Mouse (Mus musculus): Measurements from ENCODE around the gene Hils1. TPM values are rescaled to one million over a fixed set of nuclear protein-coding genes. Genes with fewer than 3 reads are reported as not detected.

Hils1 gene
- polyA plus RNA-seq, 1 experiment from 2014 or later = not detected

DNA sequence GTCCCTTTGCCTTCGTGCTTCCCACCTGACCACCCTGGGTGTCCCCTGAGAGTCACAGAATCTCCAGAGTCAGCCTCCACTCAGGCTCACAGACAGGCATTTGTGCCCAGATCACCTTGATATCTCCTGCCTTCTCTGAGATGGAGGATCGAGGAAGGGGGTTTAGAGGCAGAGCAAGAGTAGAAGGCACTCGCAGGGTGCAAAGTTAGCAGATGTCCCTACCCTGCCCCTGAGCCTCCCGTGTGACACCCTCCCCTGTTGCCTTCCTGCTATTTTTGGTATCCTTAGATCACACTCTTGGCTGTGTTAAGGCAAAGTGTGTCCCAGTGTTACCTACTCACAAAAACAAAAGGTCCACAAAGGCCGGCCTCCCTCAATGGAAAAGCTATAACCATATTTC, 8.8 kb downstream of the Hils1 start, which contains the start of gene Sgca:
Gene Sgca, minus strand, starts transcription at position 129 of the 400 bp plus-strand sequence.
- no peak for ATAC-seq (ENCODE audit: insufficient number of reproducible peaks, insufficient read depth, low FRiP score, low TSS enrichment)
- Histone ChIP-seq H3K36me3 (no peaks in the 10 kb centered on the region), H3K27me3 (no peaks in the 10 kb centered on the region), H3K4me2 (replicated peaks) (no peak within 1 kb of the TSS), H3K4me3 (no peak within 1 kb of the TSS), H3K27ac (no peak within 1 kb of the TSS), H3K9me3 (no peaks in the 10 kb centered on the region), H3K4me1 (peaks cover 4% of the 10 kb centered on the region; the same call in 1 of the 2 replicates), H3K9ac (no peak within 1 kb of the TSS)
- 74% methylated on average over 5 of the region's 5 CpGs for WGBS

DNA sequence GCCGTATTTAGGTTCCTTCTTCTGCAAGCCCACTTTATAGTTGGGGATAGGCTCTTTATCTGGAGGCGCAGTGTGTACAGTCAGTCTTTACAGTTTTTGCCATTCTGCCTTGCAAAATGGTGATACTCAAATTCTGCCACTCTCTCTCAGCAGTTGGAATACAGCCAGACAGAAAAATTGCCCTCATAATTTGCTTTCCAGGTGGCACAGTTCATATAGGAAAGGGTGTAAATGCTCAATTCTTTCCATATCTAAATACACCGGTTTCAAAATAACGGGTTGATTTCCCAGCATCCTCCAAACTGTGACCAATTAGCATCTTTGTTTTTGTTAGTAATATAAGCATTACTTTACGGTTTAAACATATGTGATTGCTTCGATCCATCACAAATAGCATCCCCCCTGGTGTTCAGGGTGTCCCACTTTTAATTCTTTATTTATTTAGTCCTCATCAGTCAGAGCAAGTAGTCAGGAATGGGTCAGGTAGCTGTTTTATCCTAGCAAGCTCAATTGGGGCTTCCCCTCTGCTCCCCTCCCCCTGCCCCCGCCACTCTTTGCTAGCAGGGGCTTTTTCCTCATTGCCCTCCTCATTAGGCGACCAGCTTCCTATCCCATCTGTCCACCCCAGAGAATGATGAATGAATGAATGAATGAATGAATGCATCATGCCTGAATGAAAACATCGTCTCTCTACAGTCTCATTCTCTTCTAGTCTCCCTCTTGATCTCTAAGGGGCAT, 11.0 kb downstream of the Hils1 start:
- 45% methylated on average over 9 of the region's 9 CpGs for WGBS
- Histone ChIP-seq H3K4me3 (peak overlapping the region; percentile 28), H3K27ac (peak overlapping the region; percentile 54; the same call in 1 of the 2 replicates)

DNA sequence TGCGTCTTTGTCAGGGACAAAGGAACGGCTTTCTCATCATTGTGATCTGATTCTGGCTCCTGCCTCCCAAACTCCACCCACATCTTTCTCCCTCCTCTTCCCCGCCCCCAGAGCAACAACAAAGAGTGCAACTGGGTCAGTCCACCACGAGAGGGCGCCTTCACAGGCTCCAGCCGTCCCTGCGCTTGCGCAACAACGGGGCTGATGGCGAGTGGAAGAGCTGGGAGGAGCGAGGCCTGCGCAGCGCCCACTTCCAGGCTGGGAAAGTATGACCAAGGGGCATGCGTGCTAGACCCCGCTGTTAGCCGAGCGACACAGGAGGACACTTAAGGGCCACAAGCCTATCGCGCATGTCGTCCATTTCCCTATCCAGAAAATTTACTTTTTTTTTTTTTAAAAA, 11.6 kb downstream of the Hils1 start:
- H3K4me3 ChIP-seq = peak overlapping the region; percentile 28
- 0 out of 2 replicates have a peak overlapping the region, but pooled peaks have one; percentile 54 for H3K27ac ChIP-seq
- no peaks in the 10 kb centered on the region for H3K36me3 ChIP-seq
- peak overlapping the region; percentile 45 for H3K9ac ChIP-seq
- WGBS = under 1% methylated on average over 20 of the region's 20 CpGs
- H3K9me3 ChIP-seq = no peaks in the 10 kb centered on the region
- peaks cover 4% of the 10 kb centered on the region; the same call in 1 of the 2 replicates for H3K4me1 ChIP-seq
- no peaks in the 10 kb centered on the region for H3K27me3 ChIP-seq
- H3K4me2 ChIP-seq (replicated peaks) = peak overlapping the region; percentile 48
- peak; percentile 88 for ATAC-seq (ENCODE audit: insufficient number of reproducible peaks, insufficient read depth, low FRiP score, low TSS enrichment)

More for the DNA sequence above, 11.0 kb downstream of the Hils1 start:
- H3K36me3 ChIP-seq = no peaks in the 10 kb centered on the region
- H3K9me3 ChIP-seq = no peaks in the 10 kb centered on the region
- peak overlapping the region; percentile 45 for H3K9ac ChIP-seq
- H3K4me1 ChIP-seq = peaks cover 4% of the 10 kb centered on the region; the same call in 1 of the 2 replicates
- peak overlapping the region; percentile 48 for H3K4me2 ChIP-seq (replicated peaks)
- no peaks in the 10 kb centered on the region for H3K27me3 ChIP-seq
- no peak for ATAC-seq (ENCODE audit: insufficient number of reproducible peaks, insufficient read depth, low FRiP score, low TSS enrichment)

DNA sequence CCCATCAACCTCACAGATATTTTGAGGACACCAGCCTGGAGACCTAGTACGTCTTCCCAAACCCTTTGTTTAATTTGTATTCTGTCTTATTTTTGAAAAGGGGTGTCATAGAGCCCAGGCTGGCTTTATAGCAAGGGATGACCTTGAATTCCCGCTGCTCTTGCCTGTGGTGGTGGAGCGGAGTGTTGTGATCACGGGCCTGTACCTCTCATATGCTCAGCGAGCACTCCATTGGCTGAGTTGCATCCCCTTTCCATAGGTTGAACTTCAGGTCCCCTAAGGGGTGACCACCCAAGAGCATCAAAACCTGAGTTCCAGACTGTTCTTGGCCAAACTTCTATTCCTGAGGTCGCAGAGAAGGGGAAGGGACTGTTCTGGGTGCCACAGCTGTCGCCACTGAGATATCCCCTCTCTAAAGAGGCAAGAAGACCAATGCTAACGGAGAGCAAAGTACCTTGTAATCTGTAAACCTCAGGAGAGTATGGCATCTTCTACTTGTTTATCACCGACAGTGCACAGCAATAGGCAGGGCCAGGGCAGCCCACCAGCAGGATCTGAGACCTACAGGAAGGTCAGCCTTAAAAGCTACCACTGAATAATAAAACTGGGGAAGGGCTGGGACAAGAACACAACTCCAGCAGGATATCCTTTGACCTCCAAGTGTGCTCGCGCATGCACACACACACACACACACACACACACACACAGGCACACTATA, 12.2 kb downstream of the Hils1 start:
- H3K4me2 ChIP-seq (replicated peaks) = peak overlapping the region; percentile 48
- 0 out of 2 replicates have a peak overlapping the region, but pooled peaks have one; percentile 20 for H3K9ac ChIP-seq
- peaks cover 4% of the 10 kb centered on the region; the same call in 1 of the 2 replicates for H3K4me1 ChIP-seq
- H3K36me3 ChIP-seq = no peaks in the 10 kb centered on the region
- peak overlapping the region; percentile 28; the same call in 1 of the 2 replicates for H3K4me3 ChIP-seq
- no peaks in the 10 kb centered on the region for H3K9me3 ChIP-seq
- H3K27me3 ChIP-seq = no peaks in the 10 kb centered on the region
- ATAC-seq (ENCODE audit: insufficient number of reproducible peaks, insufficient read depth, low FRiP score, low TSS enrichment) = no peak
- 77% methylated on average over 11 of the region's 11 CpGs for WGBS
- H3K27ac ChIP-seq = no peak overlapping the region

DNA sequence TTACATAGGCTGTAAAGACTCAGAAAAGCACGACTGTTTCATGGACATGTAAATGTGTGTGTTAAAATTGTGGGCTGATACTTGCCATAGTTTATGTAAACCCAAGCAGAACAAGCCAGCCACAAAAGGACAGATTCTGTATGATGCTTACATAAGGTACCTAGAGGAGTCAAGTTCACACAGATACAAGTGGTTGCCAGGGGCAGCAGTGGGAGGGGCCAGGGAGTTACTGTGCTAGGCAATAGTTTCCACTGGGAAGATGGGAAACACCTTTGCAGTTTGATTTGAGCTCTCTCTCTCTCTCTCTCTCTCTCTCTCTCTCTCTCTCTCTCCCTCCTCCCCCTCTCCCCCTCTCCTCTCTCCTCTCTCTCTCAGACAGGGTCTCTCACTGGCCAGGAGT, 17.7 kb downstream of the Hils1 start:
- no peak overlapping the region for H3K9ac ChIP-seq
- H3K36me3 ChIP-seq = no peaks in the 10 kb centered on the region
- no peak for ATAC-seq (ENCODE audit: insufficient number of reproducible peaks, insufficient read depth, low FRiP score, low TSS enrichment)
- no peaks in the 10 kb centered on the region for H3K9me3 ChIP-seq
- no peaks in the 10 kb centered on the region for H3K27me3 ChIP-seq
- no peak overlapping the region for H3K4me3 ChIP-seq
- 43% methylated on average over 1 of the region's 1 CpGs for WGBS
- peaks cover 29% of the 10 kb centered on the region for H3K4me1 ChIP-seq
- H3K27ac ChIP-seq = peak overlapping the region; percentile 50; the same call in 1 of the 2 replicates
- H3K4me2 ChIP-seq (replicated peaks) = no peak overlapping the region

DNA sequence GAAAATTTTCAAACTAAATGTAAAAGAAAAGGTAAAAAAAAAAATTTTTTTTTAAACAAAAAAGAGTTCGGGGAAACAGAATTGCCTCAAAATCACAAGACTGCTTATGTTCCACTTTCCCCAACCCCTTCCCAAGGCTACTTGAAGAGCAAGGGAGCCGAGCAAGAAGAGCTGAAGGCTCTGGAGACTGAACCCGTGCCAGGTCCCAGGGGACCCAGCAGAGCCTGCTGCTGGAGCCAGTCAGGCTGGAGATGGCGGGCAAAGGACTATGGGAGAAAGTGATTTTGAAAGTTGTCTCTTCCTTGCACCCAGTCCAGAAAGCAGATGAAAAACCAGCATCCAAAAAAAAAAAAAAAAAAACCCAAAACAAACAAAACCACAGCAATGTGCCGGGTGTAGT, 18.4 kb downstream of the Hils1 start:
- no peak overlapping the region for H3K9ac ChIP-seq
- H3K9me3 ChIP-seq = no peaks in the 10 kb centered on the region
- 73% methylated on average over 5 of the region's 5 CpGs for WGBS
- H3K4me1 ChIP-seq = peaks cover 34% of the 10 kb centered on the region
- H3K36me3 ChIP-seq = no peaks in the 10 kb centered on the region
- no peak overlapping the region for H3K27ac ChIP-seq
- H3K27me3 ChIP-seq = no peaks in the 10 kb centered on the region
- H3K4me3 ChIP-seq = no peak overlapping the region
- no peak for ATAC-seq (ENCODE audit: insufficient number of reproducible peaks, insufficient read depth, low FRiP score, low TSS enrichment)
- no peak overlapping the region for H3K4me2 ChIP-seq (replicated peaks)

DNA sequence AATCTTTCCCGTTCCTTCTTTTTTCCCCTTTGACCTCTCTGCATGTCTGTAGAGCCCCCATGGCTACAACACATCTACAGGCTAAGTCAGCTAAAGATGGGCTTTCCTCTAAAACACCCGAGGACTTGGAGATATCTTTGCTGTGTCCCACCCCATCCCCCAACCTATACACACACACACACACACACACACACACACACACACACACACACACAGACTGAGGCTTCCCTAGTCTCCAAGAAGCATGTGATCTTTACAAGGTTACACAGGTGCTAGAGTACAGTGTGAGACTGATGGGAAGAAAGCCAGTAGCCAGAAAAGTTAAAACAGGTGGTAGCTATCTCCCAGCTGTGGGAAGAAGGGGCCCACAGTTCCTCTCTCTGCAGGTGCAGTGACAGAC, 19.0 kb downstream of the Hils1 start:
- 47% methylated on average over 2 of the region's 2 CpGs for WGBS
- Histone ChIP-seq H3K9me3 (no peaks in the 10 kb centered on the region), H3K4me2 (replicated peaks) (no peak overlapping the region), H3K4me3 (no peak overlapping the region), H3K9ac (no peak overlapping the region), H3K27me3 (no peaks in the 10 kb centered on the region), H3K4me1 (peaks cover 34% of the 10 kb centered on the region), H3K36me3 (no peaks in the 10 kb centered on the region), H3K27ac (no peak overlapping the region)
- ATAC-seq (ENCODE audit: insufficient number of reproducible peaks, insufficient read depth, low FRiP score, low TSS enrichment) = no peak

DNA sequence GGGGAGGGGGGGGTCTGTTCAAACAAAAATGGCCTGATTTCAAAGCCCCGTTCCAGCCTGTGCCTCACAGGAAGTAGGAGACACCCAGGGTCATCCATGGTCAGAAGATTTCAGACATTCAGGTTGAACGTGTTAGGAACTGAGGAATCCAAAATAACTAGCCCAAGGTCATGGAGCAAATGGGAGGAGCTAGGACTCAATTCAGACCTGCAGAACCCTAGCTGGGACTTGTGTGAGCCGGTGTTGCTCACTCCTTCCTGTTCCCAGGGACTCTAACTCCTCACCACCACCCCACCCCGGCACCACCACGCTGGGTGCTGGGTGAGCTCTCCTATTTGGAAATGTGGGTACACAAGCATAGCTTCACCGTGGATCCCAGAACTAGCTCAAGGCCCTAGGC, 19.9 kb downstream of the Hils1 start:
- H3K9me3 ChIP-seq = no peaks in the 10 kb centered on the region
- H3K9ac ChIP-seq = no peak overlapping the region
- no peaks in the 10 kb centered on the region for H3K36me3 ChIP-seq
- 43% methylated on average over 6 of the region's 6 CpGs for WGBS
- no peak for ATAC-seq (ENCODE audit: insufficient number of reproducible peaks, insufficient read depth, low FRiP score, low TSS enrichment)
- H3K4me3 ChIP-seq = no peak overlapping the region
- no peak overlapping the region for H3K4me2 ChIP-seq (replicated peaks)
- H3K27ac ChIP-seq = peak overlapping the region; percentile 24; the same call in 1 of the 2 replicates
- no peaks in the 10 kb centered on the region for H3K27me3 ChIP-seq
- H3K4me1 ChIP-seq = peaks cover 37% of the 10 kb centered on the region

DNA sequence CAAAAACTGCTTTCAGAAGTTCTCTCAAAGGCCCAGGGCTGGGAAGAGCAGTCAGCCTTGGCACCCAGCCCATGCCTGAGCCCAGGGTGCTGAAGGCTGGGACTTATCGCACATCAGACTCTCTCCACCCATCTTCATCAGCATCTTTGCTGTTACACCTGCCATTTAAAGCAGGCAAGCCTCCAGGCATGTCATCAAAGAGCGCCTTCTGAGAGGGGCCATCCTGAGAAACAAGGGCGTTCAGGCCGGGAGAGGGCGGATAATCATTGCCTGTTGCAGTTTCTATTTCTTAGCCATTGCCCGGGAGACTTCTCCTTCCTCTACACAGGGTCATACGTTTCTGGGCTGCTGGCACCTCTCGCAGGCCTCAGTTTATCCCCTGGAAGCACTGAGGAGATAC, 20.5 kb downstream of the Hils1 start:
- Histone ChIP-seq H3K36me3 (no peaks in the 10 kb centered on the region), H3K4me1 (peaks cover 42% of the 10 kb centered on the region), H3K4me2 (replicated peaks) (no peak overlapping the region), H3K9ac (no peak overlapping the region), H3K4me3 (no peak overlapping the region), H3K9me3 (no peaks in the 10 kb centered on the region), H3K27ac (no peak overlapping the region), H3K27me3 (no peaks in the 10 kb centered on the region)
- ATAC-seq (ENCODE audit: insufficient number of reproducible peaks, insufficient read depth, low FRiP score, low TSS enrichment) = no peak
- 71% methylated on average over 8 of the region's 8 CpGs for WGBS

DNA sequence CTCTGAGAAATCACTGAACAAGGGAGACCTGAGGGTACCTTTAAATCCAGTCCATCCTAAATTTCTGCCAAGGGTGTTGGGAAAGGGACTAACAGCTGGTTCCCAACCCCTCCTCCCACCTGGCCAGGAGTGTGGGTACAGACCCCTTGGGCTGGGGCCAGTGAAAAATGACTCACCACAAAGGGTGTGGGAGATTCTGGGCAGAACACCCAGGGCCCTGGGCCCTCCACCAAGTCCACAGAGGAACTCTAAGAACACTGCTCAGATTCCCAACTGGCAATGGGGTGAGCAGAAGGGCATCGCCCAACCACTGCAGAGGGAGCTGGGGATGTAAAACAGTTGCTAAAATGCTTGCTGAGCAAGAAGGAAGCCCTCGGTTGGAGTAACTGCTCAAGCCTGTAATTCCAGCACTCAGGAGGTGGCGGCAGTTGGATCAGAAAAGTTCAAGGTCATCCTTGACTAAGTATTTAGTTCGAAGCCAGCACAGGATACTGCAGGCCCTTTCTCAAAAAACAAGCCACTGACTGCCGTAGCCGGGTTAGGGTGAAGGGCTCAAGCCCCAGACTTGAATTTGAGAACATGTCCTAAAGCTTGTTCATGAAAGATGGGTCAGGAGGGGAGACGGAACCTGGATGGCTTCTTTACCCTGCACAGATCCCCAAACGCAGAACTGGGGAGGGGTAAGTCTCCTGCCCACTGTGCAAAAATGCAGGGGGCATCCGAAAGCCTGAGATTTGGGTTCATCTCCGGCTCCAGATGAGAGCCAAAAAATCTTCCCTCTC, 21.6 kb downstream of the Hils1 start:
- peak overlapping the region; percentile 82 for H3K4me3 ChIP-seq
- H3K9me3 ChIP-seq = no peaks in the 10 kb centered on the region
- peak overlapping the region; percentile 92 for H3K27ac ChIP-seq
- no peaks in the 10 kb centered on the region for H3K36me3 ChIP-seq
- WGBS = 15% methylated on average over 10 of the region's 10 CpGs
- no peaks in the 10 kb centered on the region for H3K27me3 ChIP-seq
- H3K4me2 ChIP-seq (replicated peaks) = peak overlapping the region; percentile 98
- H3K4me1 ChIP-seq = peaks cover 53% of the 10 kb centered on the region
- no peak for ATAC-seq (ENCODE audit: insufficient number of reproducible peaks, insufficient read depth, low FRiP score, low TSS enrichment)
- H3K9ac ChIP-seq = peak overlapping the region; percentile 46

DNA sequence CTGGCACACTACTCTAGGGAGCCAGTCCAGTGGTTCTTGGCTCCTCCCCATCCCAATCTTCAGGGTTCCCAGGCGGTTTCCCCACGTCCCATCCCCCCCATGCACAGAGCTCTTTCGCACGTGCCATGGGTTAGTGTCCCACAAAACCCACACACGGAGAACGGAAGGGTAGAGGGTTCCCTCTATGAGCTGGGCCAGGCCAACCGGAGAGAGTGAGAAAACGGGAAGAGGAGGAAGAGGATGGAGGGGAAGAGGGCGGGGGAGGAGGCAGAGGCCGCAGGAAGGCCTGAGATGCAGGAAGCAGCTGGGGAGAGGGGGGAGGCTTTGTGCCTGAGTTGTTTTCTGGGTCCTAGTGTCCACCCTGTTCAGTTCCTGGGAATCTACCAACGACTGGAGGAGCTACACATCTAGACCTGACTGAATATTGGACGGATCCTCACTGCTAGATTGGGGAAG, 22.2 kb downstream of the Hils1 start:
- peaks cover 59% of the 10 kb centered on the region for H3K4me1 ChIP-seq
- H3K27ac ChIP-seq = peak overlapping the region; percentile 92
- no peaks in the 10 kb centered on the region for H3K36me3 ChIP-seq
- peak overlapping the region; percentile 46 for H3K9ac ChIP-seq
- peak; percentile 60 for ATAC-seq (ENCODE audit: insufficient number of reproducible peaks, insufficient read depth, low FRiP score, low TSS enrichment)
- H3K27me3 ChIP-seq = no peaks in the 10 kb centered on the region
- no peaks in the 10 kb centered on the region for H3K9me3 ChIP-seq
- WGBS = 0% methylated on average over 12 of the region's 12 CpGs
- peak overlapping the region; percentile 98 for H3K4me2 ChIP-seq (replicated peaks)
- H3K4me3 ChIP-seq = peak overlapping the region; percentile 82
